Mouse (Mus musculus) kidney, embryonic 16.5 days (tissue): Measurements from ENCODE around the gene Prkcg. TPM values are rescaled to one million over a fixed set of nuclear protein-coding genes. Genes with fewer than 3 reads are reported as not detected.
"Not testable (repeated sequence)": the region's sequence is repeated elsewhere in the genome, so short reads cannot be mapped to it uniquely, and the experiment has no call there.

ENCODE experiments used
- ATAC-seq: fragments of 200-750 bp; cut with Nextera tagmentation; 2 replicates; pipeline ENCODE4 v1.8.0; 2017; ENCODE audit warnings: moderate TSS enrichment; ENCODE audit not compliant: low FRiP score, low TSS enrichment
- H3K27ac ChIP-seq: fragments of 300-500 bp; sonication (generic); 2 replicates; pipeline ENCODE4 v1.5.1; 2014; ENCODE audit warnings: low read length
- H3K27me3 ChIP-seq: fragments of 300-500 bp; sonication (generic); 2 replicates; pipeline ENCODE4 v1.6.1; 2014; ENCODE audit warnings: low read length, control low read depth, mixed read lengths; ENCODE audit not compliant: insufficient read depth
- H3K36me3 ChIP-seq: fragments of 300-500 bp; sonication (generic); 2 replicates; pipeline ENCODE4 v1.6.1; 2014; ENCODE audit warnings: low read length, control low read depth, mixed read lengths; ENCODE audit not compliant: insufficient read depth
- H3K4me1 ChIP-seq: fragments of 300-500 bp; sonication (generic); 2 replicates; pipeline ENCODE4 v1.6.1; 2014; ENCODE audit warnings: low read length, control low read depth, mixed read lengths; ENCODE audit not compliant: insufficient read depth
- H3K4me2 ChIP-seq: fragments of 300-500 bp; sonication (generic); replicated peaks from 2 replicates; pipeline ENCODE4 v1.6.1; 2014; ENCODE audit warnings: low read depth, low read length
- H3K4me3 ChIP-seq: fragments of 300-500 bp; sonication (generic); 2 replicates; pipeline ENCODE4 v1.5.1; 2014; ENCODE audit warnings: mild to moderate bottlenecking, low read length
- H3K9ac ChIP-seq: fragments of 300-500 bp; sonication (generic); replicated peaks from 2 replicates; pipeline ENCODE4 v1.6.1; 2014; ENCODE audit warnings: low read length
- H3K9me3 ChIP-seq: fragments of 300-500 bp; sonication (generic); 2 replicates; pipeline ENCODE4 v1.6.1; 2016; ENCODE audit warnings: low read length, control low read depth
- WGBS: fragments of 180-500 bp; shearing (Covaris S2); extraction: QIAGEN DNeasy Blood & Tissue Kit; methylation state at CpG from one replicate; pipeline ENCODE4 v1.1.7; 2014; 5-methylcytosine and 5-hydroxymethylcytosine counted together
- polyA plus RNA-seq: library from polyadenylated mRNA; unstranded; fragments of >200 nt; fragmentation: Nextera tagmentation; extraction: Ambion mirVana; gene quantifications from 2 replicates; pipeline ENCODE4 v1.2.1, GENCODE M21; 2015

The Prkcg gene
- polyA plus RNA-seq, 1 experiment from 2014 or later: 0.14 TPM

DNA sequence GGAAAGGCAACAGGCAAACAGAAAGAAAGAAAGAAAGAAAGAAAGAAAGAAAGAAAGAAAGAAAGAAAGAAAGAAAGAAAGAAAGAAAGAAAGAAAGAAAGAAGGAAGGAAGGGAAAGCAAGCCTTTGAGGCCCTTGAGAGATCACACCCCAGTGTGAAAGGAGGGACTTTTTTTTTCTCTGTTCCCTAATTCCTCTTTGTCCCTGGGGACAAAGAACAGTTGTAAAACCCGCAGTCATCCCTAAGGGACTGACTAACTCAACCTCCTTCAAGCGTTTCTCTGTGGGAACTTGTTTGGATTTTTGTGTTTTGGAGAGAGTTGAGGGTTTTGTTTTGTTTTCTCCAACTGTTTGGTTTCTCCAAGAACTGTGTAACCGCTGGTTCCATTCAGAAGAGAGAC lies 20.7 kb upstream of the Prkcg start:
- H3K9ac ChIP-seq: no peak overlapping the region
- no peak overlapping the region for H3K4me2 ChIP-seq
- no peak for ATAC-seq
- 20% methylated on average over 3 of the region's 3 CpGs for WGBS
- no peak overlapping the region for H3K4me3 ChIP-seq
- H3K27me3 ChIP-seq: peaks cover 2% of the 10 kb centered on the region; the same call in 1 of the 2 replicates
- H3K9me3 ChIP-seq: no peaks in the 10 kb centered on the region
- no peaks in the 10 kb centered on the region for H3K36me3 ChIP-seq
- H3K4me1 ChIP-seq: no peaks in the 10 kb centered on the region
- no peak overlapping the region for H3K27ac ChIP-seq

DNA sequence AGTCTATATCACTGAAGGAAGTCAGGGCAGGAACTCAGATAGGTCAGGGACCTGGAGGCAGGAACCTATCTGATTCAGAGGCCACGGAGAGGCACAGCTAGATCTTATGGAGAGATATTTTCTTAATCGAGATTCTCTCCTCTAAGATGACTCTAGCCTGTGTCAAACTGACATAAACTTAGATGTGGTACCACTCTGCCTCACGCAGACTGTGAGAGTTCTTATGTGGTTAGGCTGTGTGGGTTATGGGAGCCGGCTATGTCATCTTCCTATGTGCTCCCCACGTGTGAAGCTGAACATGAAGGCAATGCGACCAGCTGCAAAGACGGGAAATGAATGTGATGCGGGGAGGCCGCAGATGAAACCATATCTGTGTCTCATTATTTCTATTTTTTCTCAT lies 16.8 kb upstream of the Prkcg start:
- 0 out of 2 replicates have a peak, but pooled peaks cover 5% of the 10 kb centered on the region for H3K4me1 ChIP-seq

DNA sequence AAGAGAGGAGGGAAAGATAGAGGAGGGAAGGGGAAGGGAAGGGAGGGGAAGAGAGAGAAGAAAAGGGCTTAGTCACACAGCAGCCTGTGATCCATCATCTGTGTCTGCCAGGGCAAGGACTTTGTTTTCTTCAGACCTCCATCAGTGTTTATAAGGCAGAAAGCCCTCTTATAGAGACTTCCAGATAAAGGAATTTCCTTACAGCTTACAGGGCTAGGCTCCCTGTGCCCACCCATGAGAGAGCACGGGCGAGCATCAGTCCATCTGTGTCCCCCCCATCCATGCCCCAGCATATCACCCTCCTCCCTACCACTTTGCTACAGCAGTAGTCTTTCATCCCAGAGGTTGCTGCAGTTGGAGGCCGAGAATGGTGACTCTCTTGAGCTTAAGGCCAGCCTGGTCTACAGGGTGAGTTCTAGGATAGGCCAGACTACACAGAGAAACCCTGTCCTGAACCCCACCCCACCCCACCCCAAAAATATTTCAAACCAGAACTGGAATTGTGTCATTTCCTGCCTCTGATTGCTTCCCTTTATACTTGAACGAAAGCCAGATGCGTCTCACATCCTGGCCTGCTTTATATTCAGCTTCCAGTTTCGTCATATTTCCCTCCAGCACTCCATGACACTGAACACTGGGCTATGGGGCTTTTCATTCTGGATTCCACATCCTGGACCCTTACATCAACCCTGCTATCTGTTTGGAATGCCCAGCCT lies 13.4 kb upstream of the Prkcg start:
- no peaks in the 10 kb centered on the region for H3K36me3 ChIP-seq
- no peaks in the 10 kb centered on the region for H3K27me3 ChIP-seq
- no peak overlapping the region for H3K4me2 ChIP-seq
- no peak overlapping the region for H3K9ac ChIP-seq
- H3K27ac ChIP-seq: peak overlapping the region; percentile 75
- no peaks in the 10 kb centered on the region for H3K9me3 ChIP-seq
- H3K4me3 ChIP-seq: no peak overlapping the region
- 47% methylated on average over 6 of the region's 6 CpGs for WGBS
- H3K4me1 ChIP-seq: 0 out of 2 replicates have a peak, but pooled peaks cover 5% of the 10 kb centered on the region
- ATAC-seq: peak; percentile 78

More for the DNA sequence above, 16.8 kb upstream of the Prkcg start:
- Histone ChIP-seq H3K4me2 (no peak overlapping the region), H3K9me3 (no peaks in the 10 kb centered on the region), H3K36me3 (no peaks in the 10 kb centered on the region), H3K27me3 (no peaks in the 10 kb centered on the region), H3K27ac (no peak overlapping the region), H3K4me3 (no peak overlapping the region), H3K9ac (no peak overlapping the region)
- no peak for ATAC-seq
- 83% methylated on average over 9 of the region's 9 CpGs for WGBS

DNA sequence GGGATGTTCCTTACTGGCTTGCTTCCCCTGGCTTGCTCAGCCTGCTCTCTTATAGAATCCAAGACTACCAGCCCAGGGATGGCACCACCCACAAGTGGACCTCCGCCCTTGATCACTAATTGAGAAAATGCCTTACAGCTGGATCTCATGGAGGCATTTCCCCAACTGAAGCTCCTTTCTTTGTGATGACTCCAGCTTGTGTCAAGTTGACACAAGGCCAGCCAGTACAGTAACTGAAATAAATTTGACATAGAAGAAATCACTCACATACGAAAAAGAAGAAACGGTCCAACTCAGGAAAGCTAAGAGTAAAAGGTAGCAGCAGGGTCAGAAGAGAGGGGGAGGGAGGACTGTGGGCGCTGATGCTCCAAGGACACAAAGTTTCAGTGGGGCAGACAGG lies 12.2 kb upstream of the Prkcg start:
- 31% methylated on average over 4 of the region's 4 CpGs for WGBS
- H3K9ac ChIP-seq, H3K36me3 ChIP-seq, H3K4me2 ChIP-seq, ATAC-seq, H3K4me1 ChIP-seq, H3K4me3 ChIP-seq, H3K9me3 ChIP-seq, H3K27me3 ChIP-seq, H3K27ac ChIP-seq: not testable (repeated sequence)

DNA sequence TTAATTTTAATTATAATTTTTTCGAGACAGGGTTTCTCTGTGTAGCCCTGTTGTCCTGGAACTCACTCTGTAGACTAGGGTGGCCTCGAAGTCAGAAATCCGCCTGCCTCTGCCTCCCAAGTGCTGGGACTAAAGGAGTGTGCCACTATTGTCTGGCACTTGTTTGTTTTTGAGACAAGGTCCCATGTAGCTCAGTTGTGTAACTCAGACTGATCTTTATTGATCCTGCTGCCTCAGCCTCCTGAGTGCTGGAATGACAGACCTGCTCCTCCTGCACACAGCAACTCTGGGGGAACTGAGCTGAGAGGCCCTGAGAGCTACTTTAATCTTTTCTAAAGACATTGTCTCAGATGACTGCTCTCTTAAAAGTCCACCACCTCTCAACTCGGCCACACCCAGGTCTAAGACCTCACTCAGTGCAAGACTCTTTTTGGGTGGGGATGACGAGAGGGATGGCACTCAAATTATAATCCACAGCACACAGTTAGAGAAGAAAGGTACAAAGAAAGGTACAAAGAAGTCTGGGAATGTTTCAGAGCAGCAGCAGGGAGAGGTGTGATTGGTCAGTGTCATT lies 8.8 kb upstream of the Prkcg start:
- Histone ChIP-seq H3K9ac (no peak overlapping the region), H3K27ac (no peak overlapping the region)
- WGBS: 72% methylated on average over 5 of the region's 5 CpGs

DNA sequence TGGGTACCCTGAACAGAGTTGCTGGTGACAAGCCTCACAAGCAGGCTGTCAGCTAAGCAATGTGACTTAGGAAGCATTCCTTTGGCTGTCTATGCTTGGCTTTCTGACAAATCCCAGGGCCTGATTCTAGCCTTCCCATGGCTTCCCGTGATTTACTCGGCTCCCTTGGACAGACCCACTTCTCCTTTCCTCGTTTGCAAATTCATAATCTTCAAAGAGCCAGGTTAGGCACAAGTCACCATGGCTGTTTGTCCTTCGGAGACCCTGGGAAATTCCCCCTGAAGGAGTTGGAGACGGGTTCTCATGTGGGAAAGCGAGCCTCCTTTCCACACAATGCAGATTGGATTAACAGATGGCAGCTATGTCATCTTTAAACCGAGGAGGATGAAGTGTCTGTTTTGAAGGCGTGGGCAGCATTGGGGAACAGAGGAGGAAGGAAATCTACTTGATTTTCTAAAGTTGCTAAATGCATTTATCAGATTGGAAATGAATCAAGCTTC lies 8.3 kb upstream of the Prkcg start:
- Histone ChIP-seq H3K36me3 (no peaks in the 10 kb centered on the region), H3K9me3 (no peaks in the 10 kb centered on the region), H3K4me3 (no peak overlapping the region), H3K27me3 (no peaks in the 10 kb centered on the region), H3K4me2 (no peak overlapping the region), H3K27ac (no peak overlapping the region), H3K9ac (no peak overlapping the region), H3K4me1 (0 out of 2 replicates have a peak, but pooled peaks cover 3% of the 10 kb centered on the region)
- ATAC-seq: no peak
- 41% methylated on average over 8 of the region's 8 CpGs for WGBS

More for the DNA sequence above, 8.8 kb upstream of the Prkcg start:
- Histone ChIP-seq H3K4me3 (no peak overlapping the region), H3K4me1 (0 out of 2 replicates have a peak, but pooled peaks cover 5% of the 10 kb centered on the region), H3K36me3 (no peaks in the 10 kb centered on the region), H3K9me3 (no peaks in the 10 kb centered on the region), H3K4me2 (no peak overlapping the region), H3K27me3 (no peaks in the 10 kb centered on the region)
- no peak for ATAC-seq

DNA sequence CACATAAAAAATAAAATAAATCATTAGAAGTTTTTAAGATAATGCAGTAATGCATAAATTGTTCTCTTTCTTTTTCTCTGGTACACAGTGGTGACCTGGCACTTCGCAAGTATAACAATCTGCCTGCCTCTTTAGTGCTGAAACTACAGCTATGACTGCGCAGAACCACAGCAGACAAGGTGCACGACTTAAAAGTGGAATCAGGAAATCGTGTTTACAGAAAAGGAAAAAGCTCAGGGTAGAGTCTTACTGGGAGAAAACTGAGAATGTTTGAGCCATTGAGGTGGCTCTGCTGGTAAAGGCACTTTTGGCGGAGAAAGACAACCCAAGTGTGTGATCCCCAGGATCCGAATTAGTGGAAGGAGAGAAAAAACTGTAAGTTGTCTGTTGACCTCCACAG lies 7.2 kb upstream of the Prkcg start:
- Histone ChIP-seq H3K9me3 (no peaks in the 10 kb centered on the region), H3K4me1 (0 out of 2 replicates have a peak, but pooled peaks cover 3% of the 10 kb centered on the region), H3K27me3 (no peaks in the 10 kb centered on the region), H3K4me2 (no peak overlapping the region), H3K4me3 (no peak overlapping the region), H3K27ac (no peak overlapping the region), H3K9ac (no peak overlapping the region), H3K36me3 (no peaks in the 10 kb centered on the region)
- no peak for ATAC-seq
- WGBS: 84% methylated on average over 6 of the region's 6 CpGs

DNA sequence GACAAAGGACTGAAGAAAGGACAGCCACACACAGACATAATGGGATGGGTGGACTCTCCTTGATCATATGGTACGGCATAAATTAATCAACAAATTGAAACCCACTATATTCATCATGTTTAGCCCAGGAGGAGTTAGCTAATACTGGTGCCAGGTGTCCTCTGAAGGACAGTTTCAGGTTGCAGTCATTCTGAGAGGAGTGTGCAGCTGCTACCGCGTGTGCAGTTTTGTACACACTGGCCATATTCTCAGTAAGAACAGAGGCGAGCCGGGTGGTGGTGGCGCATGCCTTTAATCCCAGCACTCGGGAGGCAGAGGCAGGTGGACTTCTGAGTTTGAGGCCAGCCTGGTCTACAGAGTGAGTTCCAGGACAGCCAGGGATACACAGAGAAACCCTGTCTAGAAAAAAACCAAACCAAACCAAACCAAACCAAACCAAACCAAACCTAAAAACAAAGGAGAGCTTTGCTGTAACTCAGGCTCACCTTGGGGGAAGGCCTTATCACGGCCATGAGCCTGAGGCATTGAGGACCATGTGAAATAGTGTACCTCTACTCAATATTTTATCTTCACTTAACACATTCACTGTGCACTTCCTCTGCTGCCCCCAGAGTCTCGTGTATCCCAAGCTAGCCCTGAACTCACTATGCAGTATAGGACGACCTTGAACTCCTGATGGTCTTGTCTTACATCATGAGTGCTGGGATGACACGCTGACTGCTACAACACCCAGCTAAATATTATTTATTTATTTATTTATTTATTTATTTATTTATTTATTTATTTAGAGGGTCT lies 5.7 kb upstream of the Prkcg start:
- Histone ChIP-seq H3K4me1 (no peaks in the 10 kb centered on the region), H3K4me2 (no peak overlapping the region), H3K27me3 (no peaks in the 10 kb centered on the region), H3K27ac (no peak overlapping the region), H3K4me3 (no peak overlapping the region), H3K9ac (no peak overlapping the region), H3K9me3 (no peaks in the 10 kb centered on the region), H3K36me3 (no peaks in the 10 kb centered on the region)
- no peak for ATAC-seq
- 83% methylated on average over 11 of the region's 11 CpGs for WGBS

DNA sequence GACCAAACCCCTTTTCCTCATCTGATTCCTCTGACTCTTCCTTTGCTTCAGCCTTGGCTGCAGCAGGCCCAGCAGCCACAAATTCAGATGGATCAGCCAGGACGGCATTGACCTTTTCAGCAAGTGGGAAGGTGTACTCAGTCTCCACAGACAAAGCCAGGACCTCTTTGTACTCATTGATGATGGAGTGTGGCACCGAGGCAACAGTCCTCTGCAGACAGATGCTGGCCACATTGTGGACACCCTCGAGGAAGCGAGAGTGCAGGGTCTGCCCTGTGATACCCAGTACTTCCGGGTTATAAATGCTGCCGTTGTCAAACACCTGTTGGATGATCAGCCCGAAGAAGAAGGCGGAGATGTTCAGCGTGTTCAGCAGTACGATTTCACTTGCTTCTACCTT lies 4.4 kb upstream of the Prkcg start:
- H3K4me3 ChIP-seq: no peak overlapping the region
- H3K4me1 ChIP-seq: peaks cover 2% of the 10 kb centered on the region
- ATAC-seq: no peak
- no peak overlapping the region for H3K27ac ChIP-seq
- no peaks in the 10 kb centered on the region for H3K9me3 ChIP-seq
- WGBS: 86% methylated on average over 10 of the region's 10 CpGs
- no peaks in the 10 kb centered on the region for H3K36me3 ChIP-seq
- no peak overlapping the region for H3K4me2 ChIP-seq
- H3K9ac ChIP-seq: no peak overlapping the region
- H3K27me3 ChIP-seq: no peaks in the 10 kb centered on the region
